Mouse (Mus musculus) frontal cortex, adult 2 months (tissue): ENCODE data around the gene Fam136a. TPM values are rescaled to one million over a fixed set of nuclear protein-coding genes. Genes with fewer than 3 reads are reported as not detected.
A peak's percentile ranks its signal among the peaks of the same experiment; 100 is the strongest.
"Not testable (repeated sequence)": the region's sequence is repeated elsewhere in the genome, so short reads cannot be mapped to it uniquely, and the experiment has no call there.

Experiments used
- DNase-seq, 2 experiments: peaks; one replicate each; pipeline ENCODE4 v3.0.0; 2022; ENCODE audit warnings: low spot score in 1 of 2; ENCODE audit errors: extremely low spot score in 1 of 2
- polyA plus RNA-seq: library from polyadenylated mRNA; depleted of rRNA; stranded (reverse); fragments of >200 nt; gene quantifications from 2 replicates; pipeline ENCODE4 v1.2.3, GENCODE M21; 2012

Fam136a gene
- polyA plus RNA-seq, 1 experiment = 33.8 TPM

GRCm38 (mm10) chr6:86366125-86366852 is 843 bp downstream of the Fam136a start:
- DNase-seq = peak in 1 of 2 experiments; percentile 31

DNA sequence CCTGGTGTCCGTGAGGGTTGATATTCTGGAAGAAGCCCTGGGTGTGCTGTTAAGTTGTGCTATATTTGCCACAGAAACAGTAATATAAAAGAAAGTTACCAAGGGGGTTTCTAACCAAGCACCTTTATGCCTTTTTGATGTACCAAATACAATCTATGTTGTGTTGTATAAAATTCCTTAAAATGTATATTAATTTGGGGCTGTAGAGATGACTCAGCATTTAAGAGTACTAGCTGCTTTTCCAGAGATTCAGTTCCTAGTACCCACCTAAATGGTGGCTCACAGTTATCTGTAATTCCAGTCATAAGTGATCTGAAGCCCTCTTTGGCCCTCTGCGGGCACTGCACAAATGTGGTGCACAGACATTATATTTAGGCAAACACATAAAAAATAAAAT is 1.4 kb downstream of the Fam136a start:
- no peak for DNase-seq

GRCm38 (mm10) chr6:86368479-86368878 is 3.0 kb downstream of the Fam136a start:
- DNase-seq = peak in 1 of 2 experiments; percentile 43

DNA sequence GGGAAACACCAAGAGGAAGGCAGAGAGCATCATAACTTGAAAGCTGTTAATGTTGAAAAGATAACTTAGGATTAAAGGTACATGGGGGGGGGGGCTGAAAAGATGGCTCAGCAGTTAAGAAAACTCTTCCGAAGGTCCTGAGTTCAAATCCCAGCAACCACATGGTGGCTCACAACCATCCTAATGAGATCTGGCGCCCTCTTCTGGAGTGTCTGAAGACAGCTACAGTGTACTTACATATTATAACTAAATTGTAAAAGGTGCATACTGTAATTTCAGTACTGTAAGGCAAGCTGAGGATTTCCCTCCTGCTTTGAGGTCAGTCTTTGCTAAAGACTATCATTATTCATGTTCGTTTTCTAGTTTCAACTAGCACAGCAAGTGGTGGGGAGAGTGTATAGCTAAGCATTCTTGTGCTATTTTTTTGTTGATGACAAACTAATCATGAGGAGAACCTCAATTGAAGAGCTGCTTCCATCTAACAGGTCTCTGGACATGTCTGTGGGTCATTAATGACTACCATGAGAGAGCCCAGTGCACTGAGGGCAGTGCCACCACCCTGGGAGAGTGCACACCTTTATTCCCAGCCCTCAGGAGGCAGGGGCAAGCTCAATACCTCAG is 4.8 kb downstream of the Fam136a start:
- no peak for DNase-seq

GRCm38 (mm10) chr6:86370764-86371339 is 5.4 kb downstream of the Fam136a start, which contains the start of gene Snrpg:
Gene Snrpg, plus strand, starts transcription at chr6:86371304.
- DNase-seq = no peak

- DNase-seq = peak; percentile 96 to 98
Observed at GRCm38 (mm10) chr6:86371340-86371911, 6.0 kb downstream of the Fam136a start.

GRCm38 (mm10) chr6:86371950-86372516 is 6.6 kb downstream of the Fam136a start:
- no peak for DNase-seq

DNA sequence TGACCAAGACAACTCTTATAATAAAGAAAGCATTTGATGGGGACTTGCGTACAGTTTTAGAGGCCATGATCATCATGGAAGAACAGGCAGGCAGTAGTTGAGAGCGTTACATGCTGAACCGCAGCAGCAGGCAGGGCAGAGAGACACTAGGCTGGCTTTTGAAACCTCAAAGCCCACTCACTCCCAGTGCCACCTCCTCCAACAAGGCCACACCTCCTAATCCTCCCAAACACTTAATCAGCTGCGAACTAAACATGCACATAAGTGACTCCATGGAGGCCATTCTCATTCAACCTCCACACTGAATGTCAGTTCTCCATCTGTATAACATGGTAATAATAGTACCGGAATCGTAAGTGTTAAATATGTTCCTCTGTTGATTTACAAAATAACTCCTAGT is 8.1 kb downstream of the Fam136a start:
- no peak for DNase-seq

DNA sequence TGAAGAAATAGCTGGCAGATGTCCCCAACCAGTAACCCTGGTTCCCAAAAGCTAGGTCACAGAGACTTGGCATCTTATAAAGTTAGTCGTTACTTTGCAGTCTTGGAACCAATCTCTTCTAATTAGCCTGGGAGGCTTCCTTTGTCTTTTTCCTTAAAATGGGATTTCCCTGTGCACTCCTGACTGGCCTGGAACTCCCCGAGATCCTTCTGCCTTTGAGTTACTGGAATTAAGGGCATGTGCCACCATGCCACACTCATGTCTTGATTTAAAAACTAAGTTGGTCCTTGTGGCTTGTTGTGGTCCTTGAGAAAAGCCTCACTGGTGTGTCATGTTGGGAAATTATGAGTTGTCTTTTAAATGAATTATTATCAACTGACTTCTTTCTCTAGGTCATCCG is 12.9 kb downstream of the Fam136a start:
- no peak for DNase-seq

DNA sequence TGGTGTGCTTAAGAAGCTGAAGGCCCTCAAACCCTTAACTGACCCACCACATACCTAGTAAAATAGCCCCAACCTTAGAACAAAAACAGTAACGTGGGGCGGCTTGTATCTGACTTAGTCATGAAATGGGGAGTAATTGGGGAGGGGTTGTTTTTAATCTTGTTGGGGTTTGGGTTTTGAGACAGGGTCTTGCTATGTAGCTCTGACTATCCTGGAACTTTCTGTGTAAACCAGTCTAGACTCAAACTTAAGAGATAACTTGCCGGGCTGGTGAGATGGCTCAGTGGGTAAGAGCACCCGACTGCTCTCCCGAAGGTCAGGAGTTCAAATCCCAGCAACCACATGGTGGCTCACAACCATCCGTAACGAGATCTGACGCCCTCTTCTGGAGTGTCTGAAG is 14.7 kb downstream of the Fam136a start:
- DNase-seq = not testable (repeated sequence)

DNA sequence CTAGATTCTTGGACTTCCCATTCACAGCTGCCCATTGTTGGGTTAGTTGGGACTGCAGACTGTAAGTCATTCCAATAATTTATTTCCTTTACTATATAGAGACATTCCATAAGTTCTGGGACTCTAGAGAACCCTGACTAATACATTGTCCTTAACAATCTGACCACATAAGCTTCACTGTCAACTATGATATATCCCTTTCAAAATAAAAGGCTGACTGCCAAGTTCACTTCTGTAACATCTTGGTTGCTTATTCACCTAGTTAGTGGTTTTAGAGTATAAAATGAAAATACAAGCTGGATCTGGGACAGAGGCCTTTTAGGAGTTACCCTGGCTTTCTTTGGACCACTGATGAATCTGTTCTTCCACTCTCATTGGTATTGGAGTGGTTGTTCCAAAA is 17.1 kb downstream of the Fam136a start:
- no peak for DNase-seq

- DNase-seq = no peak
Observed at GRCm38 (mm10) chr6:86383370-86383769, 17.9 kb downstream of the Fam136a start.

- DNase-seq = no peak
Observed at GRCm38 (mm10) chr6:86384692-86385091, 19.2 kb downstream of the Fam136a start.

DNA sequence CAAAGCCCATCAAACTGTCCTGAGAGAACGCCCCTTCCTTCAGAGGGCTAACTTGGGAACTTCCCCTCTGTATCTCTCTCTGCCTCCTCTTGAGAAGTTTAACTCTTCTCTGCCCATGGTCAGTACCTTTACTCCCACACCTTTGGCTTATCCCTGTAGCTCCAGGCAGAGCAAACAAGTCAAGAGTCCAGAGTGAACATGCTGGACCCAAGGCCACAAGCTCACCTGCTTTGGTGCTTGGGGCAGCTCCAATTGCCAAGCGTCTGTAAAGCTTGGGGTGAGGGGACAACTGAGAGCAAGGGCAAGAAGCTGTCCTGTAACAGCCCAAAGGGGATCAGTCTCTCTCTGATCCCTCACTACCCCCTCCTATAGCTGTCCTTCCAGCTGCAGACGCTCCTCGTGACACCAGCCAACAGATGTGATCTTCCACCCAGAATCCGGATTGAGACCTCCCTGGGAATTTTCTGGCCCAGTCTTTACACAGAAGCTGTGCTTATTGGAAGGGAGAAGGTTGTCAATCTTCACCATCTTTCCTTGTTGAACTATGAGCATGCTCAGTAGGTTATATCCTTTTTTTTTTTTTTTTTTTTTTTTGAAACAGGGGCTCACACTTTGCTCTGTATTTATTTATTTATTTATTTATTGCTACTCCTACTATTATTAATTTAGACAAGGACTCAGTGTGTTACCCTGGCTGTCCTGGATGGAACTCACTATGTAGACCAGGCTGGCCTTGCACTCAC is 20.1 kb downstream of the Fam136a start:
- DNase-seq = no peak

DNA sequence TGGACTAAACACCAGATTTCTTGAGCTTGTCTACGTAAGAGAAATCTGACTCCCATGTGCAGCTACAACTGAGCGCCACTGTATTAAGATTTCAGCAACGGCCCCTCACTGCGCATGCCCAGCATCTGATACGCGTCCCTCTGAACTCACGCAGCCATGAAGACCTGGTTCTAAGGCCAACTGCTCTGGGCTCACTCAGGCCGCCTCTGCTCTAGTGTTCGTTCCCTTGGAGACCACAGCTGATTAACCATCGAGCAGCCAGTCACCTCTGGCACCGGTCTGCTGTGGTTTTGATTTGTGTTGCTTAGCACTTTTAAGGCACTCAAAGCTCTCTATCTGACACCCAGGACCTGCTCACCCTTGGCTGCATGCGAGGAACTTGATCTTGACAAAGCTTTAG is 21.9 kb downstream of the Fam136a start:
- no peak for DNase-seq

DNA sequence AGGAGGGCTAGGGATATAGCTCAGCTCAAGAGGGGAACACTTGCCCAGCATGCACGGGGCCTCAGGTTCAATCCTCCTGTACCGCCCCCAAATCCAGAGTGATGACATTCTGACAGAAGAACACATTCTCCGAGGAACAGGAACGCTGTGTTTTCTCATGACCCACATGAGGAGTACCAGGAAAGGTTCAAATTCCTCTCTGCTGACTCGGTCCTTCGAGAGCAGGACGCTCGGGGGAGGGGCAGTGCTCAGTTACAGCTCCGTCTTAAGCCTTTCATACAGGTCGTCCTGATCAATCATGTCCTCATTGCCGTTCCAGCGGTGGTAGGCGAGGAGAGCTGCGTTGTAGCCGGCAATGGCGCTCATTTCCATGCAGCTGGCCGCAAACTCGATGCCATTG is 23.0 kb downstream of the Fam136a start:
- no peak for DNase-seq

GRCm38 (mm10) chr6:86391326-86391725 is 25.9 kb downstream of the Fam136a start:
- DNase-seq = no peak

- no peak for DNase-seq
Observed at GRCm38 (mm10) chr6:86393187-86393586, 27.7 kb downstream of the Fam136a start.

GRCm38 (mm10) chr6:86394078-86394720 is 28.8 kb downstream of the Fam136a start:
- DNase-seq = no peak

GRCm38 (mm10) chr6:86395021-86395420 is 29.6 kb downstream of the Fam136a start:
- DNase-seq = no peak
